Mouse (Mus musculus) erythroblast, embryonic 14.5 days (primary cell): ENCODE results near the gene Dusp15. TPM values are rescaled to one million over a fixed set of nuclear protein-coding genes. Genes with fewer than 3 reads are reported as not detected.
A peak's percentile ranks its signal among the peaks of the same experiment; 100 is the strongest.

ENCODE experiments used
- H3K27me3 ChIP-seq: 2 replicates; pipeline ENCODE4 v1.6.1; 2012; ENCODE audit warnings: inconsistent platforms; ENCODE audit not compliant: control insufficient read depth
- H3K36me3 ChIP-seq: 2 replicates; pipeline ENCODE4 v1.6.1; 2012; ENCODE audit warnings: mild to moderate bottlenecking, inconsistent platforms; ENCODE audit not compliant: control insufficient read depth
- H3K4me1 ChIP-seq: 2 replicates; pipeline ENCODE4 v1.6.1; 2012; ENCODE audit warnings: inconsistent platforms; ENCODE audit not compliant: control insufficient read depth
- H3K4me3 ChIP-seq: replicated peaks from 2 replicates; pipeline ENCODE3; 2012; ENCODE audit warnings: moderate library complexity, mild to moderate bottlenecking, inconsistent platforms
- H3K9me3 ChIP-seq: 2 replicates; pipeline ENCODE4 v1.6.1; 2012; ENCODE audit warnings: low read length, inconsistent platforms, mixed read lengths; ENCODE audit not compliant: control insufficient read depth
- GATA1 ChIP-seq: IDR thresholded peaks from 2 replicates; pipeline ENCODE4 v1.6.1; 2012; ENCODE audit warnings: low read length, inconsistent platforms, mixed read lengths
- TAL1 ChIP-seq: IDR thresholded peaks from 3 replicates; pipeline ENCODE4 v1.6.1; 2012; ENCODE audit warnings: low read length, inconsistent platforms, mixed read lengths
- polyA plus RNA-seq: library from polyadenylated mRNA; stranded (reverse); fragments of >175 nt; gene quantifications from 2 replicates; pipeline ENCODE4 v1.2.3, GENCODE M21; 2012

Gene Dusp15
- polyA plus RNA-seq = not detected in 2 replicates

- TF ChIP-seq GATA1 = no peak
- TF ChIP-seq TAL1 = no peak
- Histone ChIP-seq H3K9me3 (no peaks in the 10 kb centered on the region), H3K27me3 (peaks cover 64% of the 10 kb centered on the region), H3K4me1 (no peaks in the 10 kb centered on the region), H3K36me3 (no peaks in the 10 kb centered on the region), H3K4me3 (no peak within 1 kb of the TSS)
Observed at GRCm38 (mm10) chr2:152951065-152951849, at the start of gene Dusp15. TSS of gene Dusp15 (minus strand) at chr2:152951698.

DNA sequence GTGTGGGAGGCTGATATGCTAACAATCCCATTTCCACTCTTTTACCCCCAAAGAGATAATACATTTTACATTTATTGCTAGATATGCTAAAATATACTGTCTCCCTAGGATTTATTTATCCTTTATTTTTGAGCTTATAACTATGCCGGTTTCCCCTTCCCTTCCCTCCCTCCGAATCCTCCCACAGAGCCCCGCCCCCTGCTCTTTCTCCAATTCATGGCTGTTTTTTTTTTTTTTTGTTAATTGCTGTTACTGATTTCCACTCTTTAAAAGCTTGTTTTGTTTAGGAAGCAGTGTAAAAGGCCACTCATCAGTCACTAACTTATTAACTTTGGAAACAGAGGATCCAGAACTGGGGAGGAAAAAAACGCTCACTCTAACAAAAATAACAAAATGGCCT lies 45.5 kb upstream of the Dusp15 start:
- TF ChIP-seq GATA1 = no peak
- no peak for TF ChIP-seq TAL1
- H3K4me3 ChIP-seq = no peak overlapping the region
- H3K9me3 ChIP-seq = no peaks in the 10 kb centered on the region
- H3K36me3 ChIP-seq = no peaks in the 10 kb centered on the region
- no peaks in the 10 kb centered on the region for H3K4me1 ChIP-seq
- no peaks in the 10 kb centered on the region for H3K27me3 ChIP-seq

- no peak for TF ChIP-seq GATA1
- no peak for TF ChIP-seq TAL1
- Histone ChIP-seq H3K4me3 (no peak overlapping the region), H3K4me1 (no peaks in the 10 kb centered on the region)
Observed at GRCm38 (mm10) chr2:152991529-152991928, 40.0 kb upstream of the Dusp15 start.

GRCm38 (mm10) chr2:152985582-152985981 lies 34.1 kb upstream of the Dusp15 start:
- no peak overlapping the region for H3K4me3 ChIP-seq
- no peaks in the 10 kb centered on the region for H3K4me1 ChIP-seq
- no peaks in the 10 kb centered on the region for H3K36me3 ChIP-seq
- H3K27me3 ChIP-seq = no peaks in the 10 kb centered on the region
- no peaks in the 10 kb centered on the region for H3K9me3 ChIP-seq
- TF ChIP-seq GATA1 = no peak

More at GRCm38 (mm10) chr2:152991529-152991928, 40.0 kb upstream of the Dusp15 start:
- H3K9me3 ChIP-seq = no peaks in the 10 kb centered on the region
- no peaks in the 10 kb centered on the region for H3K36me3 ChIP-seq
- no peaks in the 10 kb centered on the region for H3K27me3 ChIP-seq

- TF ChIP-seq GATA1 = no peak
- TF ChIP-seq TAL1 = no peak
- H3K36me3 ChIP-seq = no peaks in the 10 kb centered on the region
- no peaks in the 10 kb centered on the region for H3K27me3 ChIP-seq
- no peak overlapping the region for H3K4me3 ChIP-seq
- no peaks in the 10 kb centered on the region for H3K4me1 ChIP-seq
- H3K9me3 ChIP-seq = no peaks in the 10 kb centered on the region
Observed at GRCm38 (mm10) chr2:152976991-152977390, 25.5 kb upstream of the Dusp15 start.

GRCm38 (mm10) chr2:152965555-152965954 lies 14.1 kb upstream of the Dusp15 start:
- TF ChIP-seq GATA1 = no peak
- TF ChIP-seq TAL1 = no peak

DNA sequence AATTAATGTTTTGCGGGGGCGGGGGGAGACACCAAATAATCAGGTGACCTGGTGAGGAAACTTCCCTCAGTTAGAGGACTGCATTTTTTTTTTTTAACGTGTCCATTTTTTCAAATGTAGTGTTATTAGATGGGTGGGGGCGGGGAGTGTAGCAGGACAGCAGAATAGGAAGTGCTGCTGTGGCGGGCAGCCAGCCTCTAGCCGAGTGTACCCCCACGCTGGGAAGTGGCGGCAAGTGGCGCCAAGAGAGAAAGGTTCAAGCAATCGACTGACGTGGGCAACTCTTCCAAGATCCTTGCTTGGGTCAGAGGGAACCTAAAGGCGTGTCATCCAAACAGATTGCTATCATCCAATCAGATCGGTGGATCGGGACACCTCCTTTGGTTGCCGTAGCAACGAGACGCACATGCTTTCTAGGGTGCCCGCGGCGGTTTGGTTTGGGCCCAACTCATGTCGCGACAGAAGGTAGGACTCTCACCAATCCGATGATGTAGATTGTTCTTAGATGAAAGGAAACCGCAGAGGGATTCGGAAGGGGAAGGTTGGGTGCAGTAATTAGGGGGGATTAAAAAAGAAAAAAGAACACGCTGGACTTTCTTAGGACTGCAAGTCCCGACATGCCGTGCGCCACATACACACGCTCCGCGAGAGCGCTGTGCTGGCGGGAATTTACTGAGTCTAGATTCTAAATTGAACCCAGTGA lies 10.7 kb upstream of the Dusp15 start, which contains the start of gene Ttll9:
Gene Ttll9 (plus strand): TSS at position 395 of the 703 bp plus-strand sequence.
- TF ChIP-seq GATA1 (no peak), TAL1 (no peak)
- Histone ChIP-seq H3K9me3 (no peaks in the 10 kb centered on the region), H3K27me3 (peaks cover 28% of the 10 kb centered on the region), H3K36me3 (no peaks in the 10 kb centered on the region), H3K4me3 (peak within 1 kb of the TSS; percentile 35), H3K4me1 (peaks cover 2% of the 10 kb centered on the region; the same call in 1 of the 2 replicates)

More at GRCm38 (mm10) chr2:152965555-152965954, 14.1 kb upstream of the Dusp15 start:
- Histone ChIP-seq H3K36me3 (no peaks in the 10 kb centered on the region), H3K9me3 (no peaks in the 10 kb centered on the region), H3K27me3 (peaks cover 26% of the 10 kb centered on the region), H3K4me1 (peaks cover 2% of the 10 kb centered on the region; the same call in 1 of the 2 replicates), H3K4me3 (no peak overlapping the region)

DNA sequence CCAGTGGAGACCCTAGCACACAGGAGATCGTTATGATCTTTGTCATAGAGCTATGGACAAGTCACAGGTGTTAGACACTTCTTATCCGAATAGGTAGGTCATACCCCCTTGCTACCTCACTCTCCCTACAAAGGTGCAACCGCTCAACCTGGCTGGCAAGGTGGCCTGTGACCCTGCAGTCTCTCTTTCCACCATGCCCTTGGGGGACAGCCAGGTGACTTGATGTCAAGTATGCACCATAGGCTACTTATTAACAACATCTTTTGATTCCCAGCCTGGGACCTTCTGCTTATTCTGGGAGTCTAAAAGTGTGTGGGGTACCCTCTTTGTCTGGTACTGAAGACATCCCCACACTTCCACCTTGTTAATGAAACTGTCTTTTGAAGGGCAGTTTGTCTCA lies 6.6 kb upstream of the Dusp15 start:
- no peak for TF ChIP-seq GATA1
- no peak for TF ChIP-seq TAL1
- H3K36me3 ChIP-seq = no peaks in the 10 kb centered on the region
- peaks cover 2% of the 10 kb centered on the region; the same call in 1 of the 2 replicates for H3K4me1 ChIP-seq
- H3K27me3 ChIP-seq = peaks cover 38% of the 10 kb centered on the region
- H3K9me3 ChIP-seq = no peaks in the 10 kb centered on the region
- no peak overlapping the region for H3K4me3 ChIP-seq

DNA sequence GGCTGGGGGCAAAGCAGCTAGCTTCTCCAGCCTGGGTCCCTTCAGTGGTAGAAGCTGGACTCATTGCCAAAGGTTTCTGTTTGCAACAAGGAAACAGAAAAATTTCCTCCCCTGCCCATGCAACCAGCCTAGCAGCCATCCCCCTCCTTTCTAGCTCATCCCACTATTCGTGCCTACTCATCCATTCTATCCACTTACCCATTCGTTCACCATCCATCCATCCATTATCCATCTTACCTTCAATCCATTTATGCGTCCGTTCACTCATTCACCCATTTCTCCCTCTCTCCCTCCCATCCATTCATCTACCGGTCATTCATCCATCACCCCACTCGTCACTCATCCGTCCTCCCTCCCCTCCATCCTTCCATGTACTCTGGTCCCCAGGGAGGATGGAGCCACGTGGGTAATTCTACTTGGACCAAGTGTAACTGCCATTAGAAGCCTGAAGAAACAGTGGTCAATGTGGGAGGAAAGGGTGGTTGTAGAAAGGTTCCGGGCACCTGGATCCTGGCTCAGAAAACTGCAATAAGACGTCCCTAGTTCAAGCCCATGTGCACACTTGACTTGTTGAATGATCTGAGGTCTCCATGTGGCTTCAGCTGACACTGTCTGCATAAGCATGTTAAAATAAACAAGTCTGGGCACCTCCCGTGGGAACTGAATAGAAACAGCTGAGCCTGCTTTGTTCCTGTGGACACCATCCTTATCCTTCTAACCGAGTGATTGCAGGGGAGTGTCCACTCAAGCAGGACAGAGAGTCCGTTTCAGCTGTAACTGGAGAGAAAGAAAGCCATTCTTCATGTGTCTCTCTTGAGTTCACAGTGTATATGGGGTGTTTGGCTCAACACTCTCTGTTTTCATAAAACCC lies 587 bp upstream of the Dusp15 start:
- H3K4me1 ChIP-seq = no peaks in the 10 kb centered on the region
- no peaks in the 10 kb centered on the region for H3K9me3 ChIP-seq
- H3K36me3 ChIP-seq = no peaks in the 10 kb centered on the region
- TF ChIP-seq TAL1 (no peak), GATA1 (no peak)
- H3K4me3 ChIP-seq = no peak overlapping the region
- peaks cover 64% of the 10 kb centered on the region for H3K27me3 ChIP-seq
